Mouse (Mus musculus): Measurements from ENCODE around the gene Snrnp70. TPM values are rescaled to one million over a fixed set of nuclear protein-coding genes. Genes with fewer than 3 reads are reported as not detected.

The Snrnp70 gene
- total RNA-seq, 2 experiments from 2014 or later = 499 to 509 TPM

DNA sequence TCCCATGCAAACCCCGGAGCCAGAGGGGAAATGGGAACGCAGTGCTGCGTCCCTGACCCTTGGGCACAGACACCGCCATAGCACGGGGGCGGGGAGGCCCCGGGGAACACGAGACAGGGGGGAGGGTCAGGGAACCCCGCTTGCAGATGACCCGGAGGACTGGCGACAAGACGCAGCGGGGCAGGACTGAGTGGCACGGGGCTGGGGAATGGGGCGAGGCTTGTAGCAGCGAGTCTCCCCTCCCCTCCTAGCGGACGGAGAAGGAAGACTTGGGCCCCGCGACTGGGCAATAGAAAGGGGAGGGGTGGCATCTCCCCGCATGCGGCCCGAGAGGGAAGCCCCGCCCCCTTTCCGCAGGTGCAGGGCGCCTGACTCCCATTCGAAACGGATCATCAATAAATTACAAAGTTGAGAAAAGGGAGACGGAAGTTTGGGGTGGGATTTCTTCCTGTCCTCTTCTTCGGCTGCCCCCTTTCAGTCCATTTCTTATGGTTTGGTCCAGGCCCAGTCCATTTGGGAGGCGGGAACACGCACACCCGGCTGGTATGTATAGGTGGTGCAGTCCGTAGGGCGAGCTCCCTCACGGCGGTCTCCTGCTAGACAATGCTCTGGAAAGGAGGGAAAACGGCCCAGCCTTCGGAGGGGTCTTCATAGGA is 56.0 kb downstream of the Snrnp70 start:
- DNase-seq (ENCODE audit: low spot score in 2 of 2) = no peak

DNA sequence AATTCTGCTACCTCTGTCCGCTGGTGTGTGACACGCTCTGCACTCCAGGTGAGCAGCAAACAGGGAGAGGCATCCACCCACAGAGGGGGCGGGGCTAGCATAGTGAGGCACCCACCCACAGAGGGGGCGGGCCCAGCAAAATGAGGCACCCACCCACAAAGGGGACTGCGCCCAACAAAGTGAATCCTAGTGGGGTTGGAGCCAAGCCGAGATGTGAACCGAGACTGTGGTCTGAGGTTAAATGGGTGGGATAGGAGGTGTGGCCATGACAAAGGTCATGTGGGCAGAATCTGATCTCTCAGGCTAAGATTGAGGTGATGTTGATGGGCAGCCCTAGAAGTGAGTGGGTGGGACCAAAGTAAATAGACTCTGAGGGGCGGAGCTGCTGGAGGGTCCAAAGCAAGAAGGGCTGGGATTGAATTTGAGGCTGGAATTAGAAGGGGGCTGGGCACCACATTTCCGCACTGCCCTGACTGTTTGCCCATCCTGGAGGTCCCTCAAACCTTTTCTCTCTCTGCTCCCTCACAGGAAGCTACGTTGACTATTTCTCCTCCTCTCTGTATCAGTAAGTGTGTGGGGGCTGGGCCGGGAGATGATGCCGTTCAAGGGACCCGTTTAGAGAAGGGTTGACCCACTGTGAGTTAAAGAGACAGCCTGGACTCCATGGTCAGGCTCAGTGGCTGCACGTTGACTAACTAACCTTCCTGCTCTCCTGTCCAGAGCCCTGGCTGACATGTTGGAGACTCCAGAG is 57.2 kb downstream of the Snrnp70 start:
- no peak for DNase-seq (ENCODE audit: low spot score in 2 of 2)

- no peak for DNase-seq (ENCODE audit: low spot score in 2 of 2)
Measured at GRCm38 (mm10) chr7:45337469-45337868, 58.1 kb downstream of the Snrnp70 start.

DNA sequence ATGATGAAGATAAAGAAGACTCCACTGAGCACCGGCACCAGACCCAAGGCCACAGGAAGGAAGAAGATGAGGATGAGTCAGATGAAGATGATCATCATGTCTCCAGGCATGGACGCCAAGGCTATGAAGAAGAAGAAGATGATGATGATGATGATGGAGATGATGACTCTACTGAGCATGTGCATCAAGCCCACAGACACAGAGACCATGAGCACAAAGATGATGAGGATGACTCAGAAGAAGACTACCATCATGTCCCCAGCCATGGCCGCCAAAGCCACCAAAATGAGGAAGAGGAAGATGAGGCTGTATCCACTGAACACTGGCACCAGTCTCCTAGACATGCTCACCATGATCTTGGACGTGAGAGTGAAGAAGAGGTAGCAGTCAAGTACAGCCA is 59.2 kb downstream of the Snrnp70 start:
- no peak for DNase-seq (ENCODE audit: low spot score in 2 of 2)

- DNase-seq (ENCODE audit: low spot score in 2 of 2) = no peak
Measured at GRCm38 (mm10) chr7:45335056-45335455, 60.5 kb downstream of the Snrnp70 start, which contains the start of gene Hrc. TSS of gene Hrc (plus strand) at chr7:45335290.

GRCm38 (mm10) chr7:45334605-45335004 is 60.9 kb downstream of the Snrnp70 start:
- DNase-seq (ENCODE audit: low spot score in 2 of 2) = no peak

- DNase-seq (ENCODE audit: low spot score in 2 of 2) = peak; percentile 62 to 68
Measured at GRCm38 (mm10) chr7:45333431-45333982, 62.0 kb downstream of the Snrnp70 start, which contains the start of gene Trpm4. TSS of gene Trpm4 (minus strand) at chr7:45333780.

GRCm38 (mm10) chr7:45332685-45333425 is 62.7 kb downstream of the Snrnp70 start:
- no peak for DNase-seq (ENCODE audit: low spot score in 2 of 2)

DNA sequence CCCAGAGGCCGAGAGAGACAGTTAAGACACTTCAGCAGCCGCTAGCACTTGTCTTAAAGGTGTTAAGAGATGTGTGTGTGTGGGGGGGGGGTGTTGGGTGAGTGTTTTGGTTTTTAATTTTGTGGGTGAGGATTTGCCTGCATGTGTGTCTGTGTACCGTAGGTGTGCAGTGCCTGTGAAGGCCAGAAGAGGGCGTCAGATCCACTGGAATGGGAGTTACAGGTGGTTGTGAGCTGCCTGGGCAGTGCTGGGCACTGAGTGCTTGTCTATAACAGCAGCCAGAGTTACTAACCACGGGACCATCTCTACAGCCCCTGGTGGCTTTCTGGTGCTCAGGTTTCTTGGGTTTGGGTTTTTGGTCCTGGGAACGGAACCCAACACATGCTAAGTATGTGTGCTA is 64.0 kb downstream of the Snrnp70 start:
- DNase-seq (ENCODE audit: low spot score in 2 of 2) = no peak

- DNase-seq (ENCODE audit: low spot score in 2 of 2) = no peak
Measured at GRCm38 (mm10) chr7:45328841-45329475, 66.6 kb downstream of the Snrnp70 start.

Other genes starting within 250 kb of the Snrnp70 start
- 10 to 100 TPM; 60.7 to 65.2 TPM for gene Pih1d1, start 241.4 kb downstream of the Snrnp70 start, total RNA-seq (2021)
- 10 to 100 TPM; 76.4 to 90.1 TPM for gene Aldh16a1, start 241.2 kb downstream of the Snrnp70 start, total RNA-seq (2021)
- 1 to 10 TPM in 1 of 2 experiments, under 1 TPM in 1; 0.31 to 1.9 TPM for gene Slc17a7, start 231.8 kb downstream of the Snrnp70 start, total RNA-seq (2021)
- gene Gfy, start 216.2 kb downstream of the Snrnp70 start, total RNA-seq (2021) = not detected
- gene Pth2, start 214.7 kb downstream of the Snrnp70 start, total RNA-seq (2021) = not detected
- gene Ccdc155, start 190.8 kb downstream of the Snrnp70 start, total RNA-seq (2021) = under 1 TPM; 0.31 to 0.84 TPM
- gene Dkkl1, start 183.6 kb downstream of the Snrnp70 start, total RNA-seq (2021) = under 1 TPM in 1 of 2 experiments, not detected in 1; 0.78 TPM
- gene Tead2, start 180.0 kb downstream of the Snrnp70 start, total RNA-seq (2021) = 10 to 100 TPM; 45.1 to 67.8 TPM
- 1 to 10 TPM; 4.1 to 6.2 TPM for gene Cd37, start 156.6 kb downstream of the Snrnp70 start, total RNA-seq (2021)
- gene Slc6a16, start 154.7 kb downstream of the Snrnp70 start, total RNA-seq (2021) = under 1 TPM in 1 of 2 experiments, not detected in 1; 0.28 TPM
- gene Slc6a21, start 118.2 kb downstream of the Snrnp70 start, total RNA-seq (2021) = not detected
- 10 to 100 TPM; 17.0 to 18.1 TPM for gene Trpm4, start 62.0 kb downstream of the Snrnp70 start, total RNA-seq (2021)
- gene Hrc, start 60.5 kb downstream of the Snrnp70 start, total RNA-seq (2021) = 10 to 100 TPM in 1 of 2 experiments, 1 to 10 TPM in 1; 6.7 to 13.0 TPM
- gene Ppfia3, start 28.7 kb downstream of the Snrnp70 start, total RNA-seq (2021) = 1 to 10 TPM; 4.7 to 6.9 TPM
- gene Lin7b, start 25.2 kb downstream of the Snrnp70 start, total RNA-seq (2021) = 1 to 10 TPM; 4.8 to 4.9 TPM
- under 1 TPM; 0.14 to 0.28 TPM for gene Kcna7, start 9.9 kb upstream of the Snrnp70 start, total RNA-seq (2021)
- gene Ntf5, start 18.0 kb upstream of the Snrnp70 start, total RNA-seq (2021) = under 1 TPM; 0.20 to 0.67 TPM
- not detected for gene Lhb, start 25.1 kb upstream of the Snrnp70 start, total RNA-seq (2021)
- 10 to 100 TPM; 38.6 to 40.2 TPM for gene Gys1, start 39.1 kb upstream of the Snrnp70 start, total RNA-seq (2021)
- 10 to 100 TPM; 56.5 to 65.0 TPM for gene Ruvbl2, start 42.4 kb upstream of the Snrnp70 start, total RNA-seq (2021)
- 100 to 1,000 TPM; 684 to 753 TPM for gene Ftl1, start 64.1 kb upstream of the Snrnp70 start, total RNA-seq (2021)
- 10 to 100 TPM; 75.8 to 78.4 TPM for gene Bax, start 71.2 kb upstream of the Snrnp70 start, total RNA-seq (2021)
- under 1 TPM; 0.45 to 0.54 TPM for gene Tulp2, start 86.1 kb upstream of the Snrnp70 start, total RNA-seq (2021)
- gene Gm45808, start 91.1 kb upstream of the Snrnp70 start, total RNA-seq (2021) = 10 to 100 TPM; 14.9 to 20.7 TPM
- 10 to 100 TPM; 35.0 to 38.8 TPM for gene Dhdh, start 93.1 kb upstream of the Snrnp70 start, total RNA-seq (2021)
- 100 to 1,000 TPM; 236 to 239 TPM for gene Nucb1, start 114.7 kb upstream of the Snrnp70 start, total RNA-seq (2021)
- gene Ppp1r15a, start 130.5 kb upstream of the Snrnp70 start, total RNA-seq (2021) = 10 to 100 TPM; 36.9 to 45.1 TPM
- gene Plekha4, start 130.6 kb upstream of the Snrnp70 start, total RNA-seq (2021) = 10 to 100 TPM; 12.5 to 17.5 TPM
- 1 to 10 TPM; 1.3 to 1.8 TPM for gene Hsd17b14, start 159.2 kb upstream of the Snrnp70 start, total RNA-seq (2021)
- 10 to 100 TPM; 96.4 to 96.5 TPM for gene Bcat2, start 174.4 kb upstream of the Snrnp70 start, total RNA-seq (2021)
- gene Fgf21, start 219.7 kb upstream of the Snrnp70 start, total RNA-seq (2021) = under 1 TPM in 1 of 2 experiments, not detected in 1; 0.34 TPM
- under 1 TPM in 1 of 2 experiments, not detected in 1; 0.22 TPM for gene Fut1, start 221.5 kb upstream of the Snrnp70 start, total RNA-seq (2021)
- 1 to 10 TPM in 1 of 2 experiments, under 1 TPM in 1; 0.54 to 1.1 TPM for gene Izumo1, start 226.1 kb upstream of the Snrnp70 start, total RNA-seq (2021)
- 10 to 100 TPM; 31.1 to 31.2 TPM for gene Rasip1, start 231.7 kb upstream of the Snrnp70 start, total RNA-seq (2021)
- 10 to 100 TPM; 11.5 to 14.2 TPM for gene Mamstr, start 244.2 kb upstream of the Snrnp70 start, total RNA-seq (2021)